9 mouse cellular contexts compared by ENCODE assay signal in the genomic region with DNA sequence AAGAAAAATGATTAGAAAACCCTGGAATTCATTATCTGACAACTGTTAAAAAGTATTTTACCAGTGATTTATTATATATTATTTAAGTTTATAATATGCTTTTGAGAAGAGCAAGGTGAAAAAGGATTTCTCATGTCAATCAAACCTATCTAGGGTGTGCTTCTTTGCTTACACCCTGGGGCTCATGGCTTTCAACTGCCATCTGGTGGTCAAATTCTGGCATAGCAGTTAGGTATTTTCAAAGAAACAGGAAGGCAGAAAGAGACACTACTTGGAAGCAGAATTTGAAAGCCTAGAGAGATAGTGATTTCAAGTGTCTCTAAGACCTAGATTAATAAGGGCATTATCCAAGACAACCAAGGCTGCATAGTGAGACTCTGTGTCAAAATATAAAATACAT.
DNase-seq lines count a peak whose midpoint lies in the region; ATAC-seq and TF ChIP-seq lines count a peak whose summit lies in the region.
"Had no signal": no experiment of that assay in that cellular context is flagged by ENCODE, and none has a peak within 500 bp of the region (broad histone marks: within the 10 kb centered on the region; RNA-seq: fewer than 3 reads in every experiment).

No protein-coding gene starts in this region.

- no peak overlapping the region for H3K4me2 ChIP-seq in forebrain, embryonic 16.5 days (ENCODE audit: low read length)
- H3K4me2 ChIP-seq: heart, embryonic 13.5 days had no signal

- in situ Hi-C loops in Patski (cut with MboI; ENCODE audit: low pct_unique_long_range_greater_than_20kb): loop anchor here (25.0 kb wide), 1 partner anchor 1260 kb away; no protein-coding TSS in a partner anchor

- H3K27me3 ChIP-seq in Patski: peaks cover 28% of the 10 kb centered on the region
- no peaks in the 10 kb centered on the region for H3K27me3 ChIP-seq in forebrain, embryonic 16.5 days (replicated peaks; ENCODE audit: control insufficient read depth, insufficient read depth, low read length)
- H3K27me3 ChIP-seq: heart, embryonic 13.5 days had no signal

- H3K4me3 ChIP-seq in layer of hippocampus, adult 2 months: no peak overlapping the region
- no peak overlapping the region for H3K4me3 ChIP-seq in forebrain, embryonic 16.5 days (replicated peaks; ENCODE audit: low read length)
- H3K4me3 ChIP-seq: heart, embryonic 13.5 days had no signal

- CTCF ChIA-PET in Patski (lab: Charles Lee): no interaction called here

- no peaks in the 10 kb centered on the region for H3K9me3 ChIP-seq in forebrain, embryonic 16.5 days (ENCODE audit: control insufficient read depth, low read length)
- H3K9me3 ChIP-seq: heart, embryonic 13.5 days had no signal

- no peak overlapping the region for H3K27ac ChIP-seq in layer of hippocampus, adult 2 months
- H3K27ac ChIP-seq in forebrain, embryonic 16.5 days (ENCODE audit: low read length): no peak overlapping the region
- H3K27ac ChIP-seq: heart, embryonic 13.5 days had no signal

- H3K4me1 ChIP-seq in forebrain, embryonic 16.5 days (replicated peaks; ENCODE audit: control insufficient read depth, insufficient read depth, low read length): no peaks in the 10 kb centered on the region
- H3K4me1 ChIP-seq: heart, embryonic 13.5 days had no signal

- no peak overlapping the region for H3K9ac ChIP-seq in forebrain, embryonic 16.5 days (replicated peaks; ENCODE audit: low read depth, low read length)
- H3K9ac ChIP-seq: heart, embryonic 13.5 days had no signal

- ATAC-seq in Patski: no peak
- ATAC-seq in forebrain, embryonic 16.5 days: peak; percentile 38; the same call in 1 of the 2 replicates

- H3K36me3 ChIP-seq in forebrain, embryonic 16.5 days (ENCODE audit: control insufficient read depth, insufficient read depth): no peaks in the 10 kb centered on the region
- H3K36me3 ChIP-seq: heart, embryonic 13.5 days had no signal

- POLR2A ChIA-PET in Patski (lab: Charles Lee): no interaction called here

- TF ChIP-seq CTCF in layer of hippocampus, adult 2 months (conservative IDR thresholded peaks at IDR 0.05): peak; percentile 86
- peak; percentile 69 for TF ChIP-seq CTCF in Patski (IDR thresholded peaks at IDR 0.05)

- intact Hi-C loops in gastrocnemius, postnatal 14 days (cut with DNase I; ENCODE audit: low total_unique reads): no loop called here

- peak; percentile 22 for DNase-seq in adrenal gland, postnatal 10 days
- DNase-seq in adrenal gland, postnatal 4 days (ENCODE audit: low spot score in 2 of 2): no peak
- DNase-seq in layer of hippocampus, adult 2 months (ENCODE audit: low spot score in 2 of 2): peak; percentile 3 to 22
- DNase-seq in layer of hippocampus, postnatal 36 days: no peak
- no peak for DNase-seq in Patski (ENCODE audit: low read depth, low spot score)
- DNase-seq in lung, postnatal 36 days: peak; percentile 42
- no peak for DNase-seq in gastrocnemius, postnatal 14 days

Comparison
In these comparisons a context has a peak if more than half of its experiments do, and no peak if none do; other contexts are left out.
1. DNase-seq: peak in adrenal gland, postnatal 10 days (single experiment), layer of hippocampus, adult 2 months (2 of 2) and lung, postnatal 36 days (single experiment); none in adrenal gland, postnatal 4 days (0 of 2), layer of hippocampus, postnatal 36 days (0 of 2), Patski (single experiment) and gastrocnemius, postnatal 14 days (single experiment).